Mouse (Mus musculus) kidney, adult 8-10 months (tissue): ENCODE measurements around the gene Fgfr2.

ENCODE experiments used
- DNase-seq, 2 experiments: peaks; one replicate each; pipeline ENCODE4 v3.0.0; 2022

Fgfr2 gene

DNA sequence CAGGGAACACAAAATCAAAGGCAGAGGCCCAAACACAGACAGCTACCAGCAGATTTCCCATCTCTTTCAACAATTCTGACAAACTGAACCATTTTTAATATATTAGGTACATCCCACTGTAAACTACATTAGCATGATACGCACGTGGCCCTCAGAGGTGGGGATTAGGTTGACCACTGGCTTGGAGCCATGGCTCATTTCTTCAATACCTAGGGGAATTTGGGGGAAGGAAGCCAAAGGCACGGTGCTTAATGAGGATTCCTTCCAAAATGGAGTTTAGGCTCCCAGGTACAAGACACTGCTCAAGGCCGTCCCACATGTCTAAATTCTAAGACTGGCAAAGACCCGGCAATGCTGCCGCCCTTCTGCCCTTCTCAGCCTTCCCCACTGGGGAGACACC lies 120.9 kb downstream of the Fgfr2 start:
- no peak for DNase-seq

DNA sequence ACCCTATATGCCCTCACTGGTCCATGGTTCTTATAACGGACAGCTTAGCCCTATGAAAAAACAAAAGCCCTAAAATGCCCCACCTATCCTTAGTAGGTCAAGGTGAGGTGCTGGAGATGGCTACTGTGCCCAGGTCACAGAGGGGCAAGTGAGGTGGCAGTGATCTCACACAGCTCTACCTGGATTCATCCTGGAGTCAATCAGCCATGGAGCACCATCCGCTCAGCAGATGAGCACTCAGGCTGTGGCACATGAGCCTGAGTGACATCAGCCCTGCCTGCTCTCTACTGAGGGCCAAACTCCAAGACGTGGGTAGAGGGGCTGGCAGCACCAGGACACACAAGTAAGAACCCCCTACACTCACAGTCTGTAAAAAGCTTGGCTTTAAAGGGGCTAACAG lies 121.8 kb downstream of the Fgfr2 start:
- DNase-seq, result no peak

DNA sequence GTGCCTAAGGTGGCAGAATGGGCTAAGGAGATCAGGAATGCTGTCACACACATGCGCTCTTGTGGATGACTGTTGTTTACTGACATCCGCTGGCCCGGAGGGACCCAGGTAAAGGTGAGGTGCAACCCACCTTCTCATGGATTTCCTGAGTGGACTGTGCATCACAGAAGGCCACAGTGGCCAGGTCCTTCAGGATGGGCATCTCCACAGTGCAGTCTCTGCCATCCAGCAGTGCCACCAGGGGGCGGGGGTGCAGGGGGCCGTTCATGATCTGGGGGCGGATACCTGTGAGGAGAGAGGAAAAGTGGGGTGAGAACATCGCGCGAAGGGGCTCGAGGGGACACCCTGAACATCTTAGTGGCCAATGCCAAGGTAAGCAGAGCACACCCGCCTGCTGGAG lies 124.1 kb downstream of the Fgfr2 start:
- DNase-seq, result no peak

DNA sequence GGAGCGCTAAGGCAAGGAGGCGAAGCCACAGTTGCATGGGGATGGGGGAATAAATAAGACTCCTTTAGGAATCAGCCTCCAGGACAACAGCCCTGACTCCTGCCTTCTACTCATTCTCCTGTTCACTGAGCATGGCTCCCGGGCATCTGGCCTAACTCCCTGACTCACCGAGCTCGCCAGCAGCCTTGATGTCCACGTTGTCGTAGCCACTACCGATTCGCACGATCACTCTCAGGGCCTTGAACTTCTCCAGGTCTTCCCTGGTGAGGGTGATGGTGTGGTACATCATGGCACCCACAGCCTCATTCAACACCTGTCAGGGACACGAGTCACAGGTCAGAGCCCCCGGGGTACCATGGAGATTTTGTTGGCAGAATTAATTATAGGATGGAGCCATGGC lies 124.5 kb downstream of the Fgfr2 start:
- DNase-seq, result no peak

DNA sequence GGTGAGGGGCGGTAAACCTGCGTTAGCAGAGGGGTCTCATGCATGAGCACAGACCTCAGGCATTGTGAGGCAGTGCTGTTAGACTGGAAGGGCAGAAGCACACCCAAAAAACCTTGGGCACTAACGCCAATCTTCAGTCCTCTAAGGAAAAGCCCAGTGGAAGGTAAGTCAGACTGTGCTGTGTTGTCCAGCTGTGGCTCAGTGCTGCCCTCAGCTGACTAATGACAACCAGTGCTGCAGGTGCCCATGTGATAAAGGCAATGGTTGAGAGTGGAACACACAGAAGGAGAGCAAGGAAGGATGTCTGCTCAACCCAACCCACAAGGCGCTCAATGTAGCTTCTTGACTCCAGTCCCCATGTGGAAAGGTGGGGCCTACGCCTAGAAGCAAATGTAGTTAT lies 126.8 kb downstream of the Fgfr2 start:
- DNase-seq, result no peak

DNA sequence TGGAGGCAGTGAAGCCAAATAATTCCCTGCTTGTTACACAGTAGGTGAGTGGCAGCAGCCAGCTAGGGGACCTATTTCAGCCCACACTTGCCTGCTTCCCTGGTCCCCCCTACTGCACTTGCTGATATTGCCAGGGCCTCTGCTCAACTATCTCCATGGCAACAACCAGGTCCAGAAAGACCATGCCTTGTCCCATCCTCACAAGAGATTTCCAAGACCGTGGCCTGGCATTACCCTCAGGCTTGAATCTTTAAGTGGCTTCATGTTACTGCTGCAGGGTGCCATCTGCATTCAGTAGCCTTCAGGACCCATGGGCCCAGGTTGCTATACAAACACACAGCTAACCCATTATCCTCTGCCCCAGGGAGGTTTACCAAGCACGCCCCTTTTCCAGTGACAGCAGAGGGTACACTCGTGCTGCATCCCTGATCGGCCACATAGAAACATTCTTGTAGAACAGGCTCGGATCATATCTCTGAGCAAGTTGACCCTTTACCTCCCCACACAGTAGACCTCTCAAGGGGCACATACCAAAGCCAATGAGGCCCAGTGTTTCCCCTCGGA lies 128.4 kb downstream of the Fgfr2 start:
- DNase-seq, result no peak

DNA sequence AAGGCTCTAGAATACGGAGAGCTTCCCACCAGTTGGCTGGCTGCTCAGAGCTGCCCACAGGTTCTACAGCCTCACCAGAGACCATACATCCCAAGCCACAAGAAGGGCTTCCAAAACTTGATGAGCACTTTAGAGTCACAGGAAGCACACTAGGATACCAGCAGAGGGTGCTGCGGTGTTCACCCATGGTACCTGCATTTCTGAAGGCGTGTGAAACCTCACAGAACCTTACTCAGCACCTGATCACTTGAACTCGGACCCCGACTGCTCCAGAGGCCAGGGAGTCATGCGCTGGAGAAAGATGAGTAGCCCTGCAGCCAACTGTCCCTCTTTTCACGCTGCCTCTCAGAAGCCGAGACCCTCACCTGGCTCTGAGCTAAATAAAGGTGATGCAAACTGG lies 129.0 kb downstream of the Fgfr2 start:
- DNase-seq, result no peak

DNA sequence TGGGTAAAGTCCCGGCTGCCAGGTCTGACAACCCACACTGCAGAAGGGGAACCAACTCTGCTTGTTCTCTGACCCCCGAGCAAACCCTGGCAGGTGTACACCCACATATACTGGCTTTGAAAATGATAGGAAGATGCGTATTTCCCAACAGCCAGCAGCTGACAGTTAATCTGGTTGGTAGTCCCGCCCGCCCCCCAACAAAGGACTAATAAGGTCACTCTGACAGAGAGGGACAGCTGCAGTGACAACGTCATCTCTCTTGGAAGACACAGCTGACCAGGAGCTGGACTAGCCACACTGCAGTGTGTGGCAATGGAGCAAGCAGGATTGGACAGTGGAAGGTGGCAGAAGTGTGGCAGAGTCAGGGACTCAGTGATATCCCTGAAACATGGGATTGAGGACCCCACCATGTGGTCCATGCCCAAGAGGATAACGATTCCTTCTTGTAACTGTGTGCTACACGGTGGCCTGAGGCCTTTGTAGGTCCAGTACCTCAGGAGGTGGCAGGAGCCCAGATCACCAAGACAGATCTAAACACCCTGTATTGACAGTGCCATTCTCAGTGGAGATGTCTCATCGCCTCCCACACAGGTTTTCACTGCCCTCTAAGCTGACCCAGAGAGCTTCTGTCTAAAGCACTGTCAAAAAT lies 130.1 kb downstream of the Fgfr2 start:
- DNase-seq, result no peak

DNA sequence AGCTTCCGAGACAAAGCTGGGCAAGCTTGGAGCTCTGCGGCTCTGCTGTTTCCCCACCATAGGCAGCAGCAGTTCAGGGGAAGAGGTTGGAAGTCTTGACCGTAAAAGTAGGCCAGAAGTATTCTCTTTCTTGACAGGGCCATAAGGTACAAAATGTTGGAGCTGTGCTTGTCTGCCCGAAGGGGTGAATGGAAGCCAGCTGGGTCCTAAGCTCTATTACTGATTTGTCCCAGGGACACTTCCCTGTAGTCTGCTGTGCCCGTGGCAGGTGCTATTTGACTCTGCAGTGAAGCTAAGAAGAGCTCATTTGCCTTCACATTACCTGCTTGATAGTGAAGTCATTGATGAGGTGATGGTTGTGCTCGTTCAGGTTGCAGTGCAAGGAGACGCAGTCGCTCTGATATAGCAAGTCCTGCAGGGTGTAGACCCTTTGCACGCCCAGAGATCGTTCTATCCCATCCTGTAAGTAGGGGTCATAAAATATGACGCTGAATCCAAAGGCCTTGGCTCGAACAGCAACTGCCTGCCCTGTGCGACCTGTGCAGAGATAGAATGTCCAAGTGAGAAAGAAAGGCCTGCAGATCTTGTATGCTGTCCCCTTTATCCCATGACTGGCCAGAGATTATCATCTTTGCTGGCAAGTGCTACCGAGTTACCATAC lies 131.8 kb downstream of the Fgfr2 start:
- no peak for DNase-seq

DNA sequence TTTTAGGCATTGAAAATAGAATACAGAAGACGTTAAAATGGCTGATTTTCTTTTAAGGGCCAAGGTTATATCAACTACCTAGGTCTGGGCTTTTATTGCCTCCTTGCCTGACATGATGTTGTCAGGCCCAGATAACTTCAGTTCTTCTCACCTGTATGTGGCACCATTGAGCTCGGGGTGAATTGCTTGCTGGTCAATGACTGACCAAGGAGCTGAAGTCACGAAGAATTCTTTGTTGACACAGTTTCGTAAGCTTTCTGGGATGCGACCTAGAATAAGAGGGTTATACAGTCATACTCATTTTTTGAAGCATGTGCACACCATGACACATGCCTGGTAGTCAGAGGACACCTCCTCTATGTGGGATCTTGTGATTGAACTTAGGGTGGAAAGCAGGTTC lies 133.3 kb downstream of the Fgfr2 start:
- DNase-seq, result no peak

DNA sequence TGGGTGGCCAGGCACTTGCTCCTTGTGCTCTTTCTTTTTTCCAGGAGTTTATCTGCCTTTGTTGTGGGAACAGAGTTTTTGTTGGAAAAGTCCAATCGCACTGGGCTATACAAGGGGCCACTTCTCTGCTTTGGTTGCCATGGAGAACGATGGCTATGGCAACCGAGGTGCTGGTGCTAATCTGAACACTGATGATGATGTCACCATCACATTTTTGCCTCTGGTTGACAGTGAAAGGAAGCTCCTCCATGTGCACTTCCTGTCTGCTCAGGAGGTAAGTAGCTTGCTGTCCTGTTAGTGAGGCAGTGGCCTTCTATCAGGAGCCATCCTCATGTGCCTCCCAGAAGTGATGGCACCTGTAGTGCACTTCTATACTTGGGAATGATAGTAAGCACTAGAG lies 140.5 kb downstream of the Fgfr2 start:
- DNase-seq, result no peak

DNA sequence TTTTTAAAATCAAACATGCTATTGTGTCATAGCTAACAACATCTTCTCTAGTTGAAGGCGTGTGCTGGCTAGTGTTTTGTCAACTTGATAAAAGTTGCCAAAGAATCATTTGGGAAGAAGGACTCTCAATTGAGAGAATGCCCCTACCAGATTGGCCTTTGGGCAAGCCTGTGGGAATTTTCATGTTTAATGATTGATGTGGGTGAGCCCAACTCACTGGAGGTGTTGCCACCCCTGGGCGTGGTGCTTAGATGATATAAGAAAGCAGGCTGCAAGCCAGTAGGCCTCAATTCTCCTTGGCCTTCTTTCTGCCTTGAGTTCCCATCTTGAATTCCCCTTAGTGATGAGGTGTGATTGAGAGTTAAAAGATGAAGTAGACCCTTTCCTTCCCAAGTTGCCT lies 145.2 kb downstream of the Fgfr2 start:
- peak in 1 of 2 experiments; percentile 21 for DNase-seq

DNA sequence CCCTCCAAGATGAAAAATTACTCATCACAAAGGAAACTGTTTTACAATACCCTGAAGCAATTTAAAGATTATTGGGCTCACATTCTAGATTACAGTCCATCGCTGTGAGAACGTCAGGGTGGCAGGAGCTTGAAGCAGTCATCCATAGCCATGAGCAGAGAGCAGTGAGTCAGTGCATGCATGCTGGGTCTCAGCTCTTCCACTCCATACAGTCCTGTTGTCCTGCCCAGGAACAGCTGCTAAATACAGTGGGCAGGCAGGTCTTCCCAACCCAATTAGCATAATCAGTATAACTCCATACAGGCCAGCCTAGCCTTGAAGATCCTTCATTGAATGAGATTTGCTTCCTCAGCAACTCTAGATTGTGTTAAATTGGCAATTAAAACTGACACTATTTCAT lies 147.1 kb downstream of the Fgfr2 start:
- DNase-seq, result no peak

DNA sequence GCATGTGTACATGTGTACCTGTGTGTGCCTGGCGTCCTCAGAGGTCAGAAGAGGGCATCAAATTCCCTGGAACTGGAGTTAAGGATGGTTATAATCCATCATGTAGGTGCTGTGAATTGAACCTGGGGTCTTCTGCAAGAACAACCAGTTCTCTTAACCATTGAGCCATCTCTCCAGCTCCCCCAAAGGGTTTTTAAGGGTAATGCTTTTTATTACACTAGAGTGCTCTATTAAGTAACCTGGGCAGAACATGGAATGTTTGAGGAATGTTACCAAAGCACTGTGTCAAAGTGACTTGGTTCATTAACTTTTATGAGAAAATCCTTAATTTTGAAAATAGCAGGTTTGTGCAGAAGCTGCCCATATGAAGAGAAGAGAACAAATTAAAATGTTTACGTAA lies 151.1 kb downstream of the Fgfr2 start:
- no peak for DNase-seq

DNA sequence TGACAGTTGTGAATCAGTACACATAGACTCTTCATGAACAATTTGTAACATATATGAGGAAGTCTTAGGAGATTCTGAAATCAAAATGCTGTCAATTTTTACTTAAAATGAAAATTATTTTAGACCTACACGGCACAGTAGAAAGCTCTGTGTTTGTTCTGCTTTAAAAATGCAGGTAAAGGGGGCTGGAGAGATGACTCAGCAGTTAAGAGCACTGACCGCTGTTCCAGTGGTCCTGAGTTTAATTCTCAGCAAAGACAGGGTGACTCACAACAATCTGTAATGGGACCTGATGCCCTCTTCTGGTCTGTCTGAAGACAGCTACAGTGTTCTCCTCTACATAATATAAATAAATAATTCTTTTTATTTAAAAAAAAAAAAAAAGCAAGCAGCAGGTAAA lies 157.4 kb downstream of the Fgfr2 start:
- no peak for DNase-seq

DNA sequence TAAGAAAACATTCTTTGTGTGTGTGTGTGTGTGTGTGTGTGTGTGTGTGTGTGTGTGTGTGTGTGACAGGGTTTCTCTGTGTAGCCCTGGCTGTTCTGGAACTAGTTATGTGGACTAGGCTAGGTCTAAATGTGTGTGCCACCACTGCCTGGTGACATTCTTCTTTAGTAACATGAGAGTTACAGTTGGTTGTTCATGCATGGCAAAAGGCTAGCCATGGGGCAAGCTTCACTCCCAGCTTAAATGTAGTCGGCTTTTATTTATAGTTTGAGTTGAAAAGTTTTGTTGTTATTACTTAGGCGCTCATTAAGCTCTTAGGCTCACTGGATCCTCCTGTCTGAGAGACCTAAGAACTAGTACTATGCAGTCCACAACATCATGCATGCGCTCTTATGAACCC lies 158.8 kb downstream of the Fgfr2 start:
- DNase-seq, result peak in 1 of 2 experiments; percentile 16

DNA sequence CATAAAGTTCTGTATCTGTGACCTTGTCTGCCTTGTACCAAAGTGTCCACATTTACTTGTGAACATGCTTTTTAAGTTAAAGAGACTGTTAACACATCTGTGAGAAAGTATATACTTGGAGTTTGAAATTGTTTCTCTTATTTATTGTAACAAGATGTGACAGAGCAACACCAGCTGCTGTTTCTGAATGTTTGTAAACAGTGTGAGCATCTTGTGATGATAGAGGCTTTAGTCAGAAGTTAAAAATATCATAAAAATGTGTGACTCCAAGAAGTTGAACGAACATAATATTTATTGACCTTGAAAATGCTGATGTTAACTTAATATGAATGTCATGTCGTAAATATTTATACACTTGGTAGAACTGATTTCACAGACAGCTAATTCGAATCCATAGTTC lies 172.5 kb downstream of the Fgfr2 start:
- DNase-seq, result no peak

DNA sequence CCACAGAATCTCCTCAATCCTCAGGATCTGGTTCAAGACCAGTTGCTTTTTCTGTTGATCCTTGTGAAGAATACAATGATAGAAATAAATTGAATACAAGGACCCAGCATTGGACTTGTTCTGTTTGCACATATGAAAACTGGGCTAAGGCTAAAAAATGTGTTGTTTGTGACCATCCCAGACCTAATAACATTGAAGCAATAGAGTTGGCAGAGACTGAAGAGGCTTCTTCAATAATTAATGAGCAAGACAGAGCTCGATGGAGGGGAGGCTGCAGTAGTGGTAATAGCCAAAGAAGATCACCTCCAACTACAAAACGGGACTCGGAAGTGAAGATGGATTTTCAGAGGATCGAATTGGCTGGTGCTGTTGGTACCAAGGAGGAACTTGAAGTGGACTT lies 173.2 kb downstream of the Fgfr2 start:
- DNase-seq, result no peak

DNA sequence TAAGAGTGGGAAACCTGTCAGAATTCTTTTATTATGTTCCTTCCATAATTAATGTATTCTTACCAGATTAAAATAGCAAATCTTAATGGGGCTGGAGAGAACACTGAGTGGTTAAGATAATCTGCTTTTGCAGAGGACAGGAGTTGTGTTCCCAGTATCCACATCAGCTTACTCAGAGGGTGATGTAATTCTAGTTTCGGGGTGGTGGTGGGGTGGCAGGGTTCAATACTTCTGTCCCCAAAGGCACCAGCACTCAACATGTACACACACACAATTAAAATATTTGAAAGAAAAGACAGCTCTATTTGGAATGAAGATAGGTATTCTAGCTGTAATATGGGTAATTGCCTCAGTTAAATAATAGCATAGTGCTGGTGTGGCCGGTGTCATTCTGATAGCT lies 182.6 kb downstream of the Fgfr2 start:
- no peak for DNase-seq

DNA sequence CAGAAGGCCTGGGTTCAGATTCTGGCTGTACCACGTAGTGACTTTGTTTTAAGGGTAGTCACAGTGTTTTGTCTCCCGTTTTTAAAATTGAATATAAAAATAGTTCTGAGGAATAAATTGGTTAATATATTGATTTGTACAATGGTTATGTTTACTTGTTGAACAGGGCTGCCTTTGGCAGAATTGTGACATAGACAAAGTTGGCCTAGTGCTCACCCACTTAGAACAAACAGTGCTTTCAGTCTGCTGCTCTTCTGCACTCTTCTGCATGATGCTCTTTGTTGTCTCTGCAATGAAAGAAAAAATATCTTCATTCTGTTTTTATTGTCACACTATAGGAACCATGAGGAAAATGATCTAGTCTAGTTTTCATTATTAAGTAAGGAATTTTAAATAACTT lies 184.0 kb downstream of the Fgfr2 start:
- no peak for DNase-seq

DNA sequence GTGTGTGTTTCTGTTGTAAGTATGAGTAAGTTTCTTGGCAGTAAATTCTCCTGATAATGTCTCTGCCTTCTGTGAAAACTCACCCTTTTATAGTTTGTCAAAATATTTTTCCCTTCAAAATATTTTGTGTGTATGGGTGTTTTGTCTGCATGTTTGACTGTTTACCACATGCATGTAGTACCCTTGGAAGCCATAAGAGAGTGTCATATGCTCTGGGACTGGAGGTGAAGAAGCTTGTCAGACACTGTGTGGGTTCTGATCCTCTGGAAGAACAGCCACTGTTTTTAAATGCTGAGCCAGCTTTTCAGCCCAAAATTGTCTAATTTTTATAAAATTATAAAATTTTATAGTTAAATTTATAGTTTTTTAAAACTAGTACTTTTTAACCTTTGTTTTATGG lies 188.4 kb downstream of the Fgfr2 start:
- no peak for DNase-seq

DNA sequence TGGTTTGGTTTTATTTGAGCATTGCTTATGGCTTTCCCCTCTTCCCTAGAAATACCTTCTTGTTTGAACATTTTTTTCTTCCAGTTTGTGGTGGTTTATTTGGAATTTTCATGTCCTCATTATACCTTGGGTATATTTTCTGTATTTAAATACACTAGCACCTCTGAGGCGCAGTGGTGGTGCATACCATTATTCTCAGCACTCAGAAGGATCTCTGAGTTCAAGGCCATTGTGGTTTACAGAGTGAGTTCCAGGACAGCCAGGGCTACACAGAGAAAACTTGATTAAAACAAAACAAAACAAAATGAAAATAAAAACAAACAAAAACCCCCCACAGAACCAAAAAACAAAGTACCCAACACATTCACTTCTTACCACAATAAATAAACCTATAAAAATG lies 189.8 kb downstream of the Fgfr2 start:
- DNase-seq, result no peak

DNA sequence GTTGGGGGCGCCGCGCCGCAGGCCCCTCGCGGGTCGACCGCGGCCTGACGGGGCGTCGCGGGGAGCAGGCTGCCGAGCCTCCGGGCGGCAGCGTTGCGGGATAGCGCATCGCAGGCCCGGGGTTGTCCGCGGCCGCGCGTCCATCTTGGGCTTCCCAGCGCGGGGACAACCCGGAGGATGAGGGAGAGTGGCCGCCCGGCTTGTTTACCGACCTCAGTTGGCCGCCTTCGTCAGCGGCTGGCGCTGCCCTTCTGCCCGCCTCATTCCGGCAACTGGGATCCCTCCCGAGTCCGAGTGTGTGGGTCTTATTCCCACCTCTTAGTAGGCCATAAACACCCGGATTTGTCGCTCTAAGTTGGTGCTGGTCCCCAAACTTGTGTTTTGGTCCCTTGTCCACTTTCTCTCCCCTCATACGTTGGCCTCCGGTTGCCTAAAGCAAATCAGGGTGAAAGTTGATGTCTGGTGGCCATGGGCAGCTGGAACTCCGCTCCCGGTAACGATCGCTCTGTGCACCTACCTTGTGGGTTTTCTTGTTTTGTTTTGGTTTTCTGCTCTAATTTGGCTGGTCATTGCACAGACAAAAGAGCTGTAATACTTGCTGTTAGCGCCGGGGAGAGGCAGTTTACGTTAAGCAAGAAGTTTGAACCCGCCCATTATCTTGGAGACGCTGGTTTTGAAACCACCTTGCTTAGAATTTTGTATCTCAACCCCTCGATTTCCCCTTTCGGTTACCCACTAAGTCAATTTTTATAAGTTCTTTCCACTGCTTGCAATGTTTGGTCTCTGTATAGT lies 191.4 kb downstream of the Fgfr2 start:
- DNase-seq, result peak; percentile 33 to 43
